Mouse (Mus musculus) megakaryocyte, embryonic 14.5 days (primary cell): ENCODE measurements around the gene Surf1.

Source experiments
- FLI1 ChIP-seq: IDR thresholded peaks from 2 replicates; pipeline ENCODE4 v1.6.1; 2012; ENCODE audit warnings: low read length, inconsistent platforms, mixed read lengths
- GATA1 ChIP-seq: IDR thresholded peaks from 3 replicates; pipeline ENCODE4 v1.6.1; 2012; ENCODE audit warnings: mixed read lengths, low read length, inconsistent platforms, borderline replicate concordance

- TF ChIP-seq GATA1 (no peak), FLI1 (no peak)
These were observed 9.2 kb downstream of the Surf1 start for GRCm38 (mm10) chr2:26907109-26907508.
